Mouse (Mus musculus): ENCODE results near the gene Slco6d1.

DNA sequence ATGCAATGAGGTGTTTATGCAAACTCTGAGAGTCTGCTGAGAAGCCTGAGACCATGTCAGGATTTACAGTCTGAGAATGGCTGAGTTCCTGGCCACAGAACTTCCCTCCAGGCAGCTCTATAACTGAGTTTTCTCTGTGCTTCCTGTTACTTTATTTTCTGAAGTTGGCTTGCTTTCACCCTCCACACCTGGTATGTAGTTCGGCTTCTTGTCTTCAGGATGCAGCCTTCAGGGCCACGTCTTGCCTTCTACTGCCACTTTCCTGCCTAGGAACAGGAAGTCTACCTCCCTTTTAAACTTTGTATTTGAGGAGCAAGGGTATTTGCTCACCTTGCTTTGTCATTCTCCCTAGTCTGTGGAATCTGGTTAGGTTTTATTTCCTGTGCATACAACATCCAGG lies 58.3 kb downstream of the Slco6d1 start:
- TF ChIP-seq CTCF (IDR thresholded peaks at IDR 0.05; ENCODE audit: low read depth) (no peak), EP300 (IDR thresholded peaks at IDR 0.05; ENCODE audit: low read depth) (no peak)
